Mouse (Mus musculus) small intestine, adult 2 months (tissue): ENCODE results near the gene Trhde.

Experiments
- CTCF ChIP-seq: fragments of 200-500 bp; IDR thresholded peaks from 2 replicates; pipeline ENCODE4 v1.5.1; 2012; ENCODE audit warnings: low read depth, mild to moderate bottlenecking, control low read depth, inconsistent platforms, low read length, moderate library complexity, mixed read lengths; ENCODE audit not compliant: insufficient replicate concordance, insufficient read length; ENCODE audit errors: extremely low read depth
- POLR2A ChIP-seq: fragments of 200-500 bp; IDR thresholded peaks from 2 replicates; pipeline ENCODE4 v1.6.1; 2012; ENCODE audit warnings: low read depth, mild to moderate bottlenecking, control low read depth, inconsistent platforms, low read length, moderate library complexity

DNA sequence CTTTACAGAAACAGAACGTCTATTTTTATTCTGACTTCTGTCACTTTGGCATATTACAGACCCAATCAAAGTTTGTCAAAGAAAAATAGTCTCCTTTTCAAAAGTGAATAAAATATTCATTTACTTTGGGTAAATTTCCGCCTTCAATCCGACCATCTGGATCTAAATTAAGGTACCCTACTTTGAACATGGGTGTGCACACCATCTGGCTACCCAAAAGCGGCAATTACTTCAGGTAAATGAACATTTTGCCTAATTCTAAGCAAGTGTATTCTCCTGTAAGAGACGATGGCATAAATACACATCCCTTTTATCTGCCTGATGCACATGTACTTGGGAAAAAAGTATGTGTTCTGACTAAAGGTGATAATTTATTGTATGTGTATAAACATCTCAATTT lies 5.2 kb downstream of the Trhde start:
- TF ChIP-seq POLR2A (no peak), CTCF (no peak)
